Mouse (Mus musculus) adrenal gland, postnatal 14 days (tissue): ENCODE data around the gene Gm43064. TPM values are rescaled to one million over a fixed set of nuclear protein-coding genes. Genes with fewer than 3 reads are reported as not detected.

Source experiments
- DNase-seq: peaks from one replicate; pipeline ENCODE4 v3.0.0; 2021; ENCODE audit warnings: mixed read lengths
- total RNA-seq: library from RNA; stranded (reverse); gene quantifications from 2 replicates; pipeline ENCODE4 v1.2.3, GENCODE M21; 2021

The Gm43064 gene
- total RNA-seq, 1 experiment from 2014 or later = not detected

DNA sequence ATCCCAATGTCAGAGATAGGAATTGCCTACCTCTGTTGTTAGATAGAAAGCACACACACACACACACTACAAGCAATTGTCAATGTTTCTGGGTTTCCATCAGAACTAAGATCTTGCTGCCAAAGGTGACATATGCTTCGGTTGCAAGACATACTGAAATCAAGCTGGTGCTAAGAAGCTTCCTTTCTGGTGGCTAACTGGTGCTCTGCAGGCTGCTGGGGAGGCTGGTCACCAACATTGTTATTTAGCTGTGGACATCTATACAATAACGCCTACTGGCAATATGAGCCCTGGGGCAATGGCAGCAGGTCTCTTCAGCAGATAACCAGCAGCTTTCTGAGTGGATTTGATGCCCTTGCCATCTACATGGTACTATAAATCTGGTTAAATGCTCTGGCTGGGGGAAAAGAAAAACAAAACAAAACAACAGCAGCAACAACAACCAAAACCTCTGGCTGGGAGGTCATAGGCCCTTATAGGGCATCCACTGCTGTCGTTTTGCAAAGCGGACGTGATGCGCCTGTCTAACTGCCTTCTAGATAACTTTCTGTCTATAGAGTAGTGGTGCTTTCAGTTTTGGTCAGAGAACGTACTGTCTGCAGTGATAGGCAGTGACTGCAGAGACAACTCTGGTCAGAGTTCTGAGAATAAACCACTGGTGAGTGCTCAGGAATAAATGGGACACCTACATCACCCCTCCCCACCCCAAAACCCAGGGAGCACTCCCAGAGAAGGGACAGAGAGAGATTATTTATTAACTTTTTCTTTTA is 47.8 kb downstream of the Gm43064 start:
- no peak for DNase-seq

- no peak for DNase-seq
Measured at GRCm38 (mm10) chr3:103857977-103858563, 48.7 kb downstream of the Gm43064 start.

DNA sequence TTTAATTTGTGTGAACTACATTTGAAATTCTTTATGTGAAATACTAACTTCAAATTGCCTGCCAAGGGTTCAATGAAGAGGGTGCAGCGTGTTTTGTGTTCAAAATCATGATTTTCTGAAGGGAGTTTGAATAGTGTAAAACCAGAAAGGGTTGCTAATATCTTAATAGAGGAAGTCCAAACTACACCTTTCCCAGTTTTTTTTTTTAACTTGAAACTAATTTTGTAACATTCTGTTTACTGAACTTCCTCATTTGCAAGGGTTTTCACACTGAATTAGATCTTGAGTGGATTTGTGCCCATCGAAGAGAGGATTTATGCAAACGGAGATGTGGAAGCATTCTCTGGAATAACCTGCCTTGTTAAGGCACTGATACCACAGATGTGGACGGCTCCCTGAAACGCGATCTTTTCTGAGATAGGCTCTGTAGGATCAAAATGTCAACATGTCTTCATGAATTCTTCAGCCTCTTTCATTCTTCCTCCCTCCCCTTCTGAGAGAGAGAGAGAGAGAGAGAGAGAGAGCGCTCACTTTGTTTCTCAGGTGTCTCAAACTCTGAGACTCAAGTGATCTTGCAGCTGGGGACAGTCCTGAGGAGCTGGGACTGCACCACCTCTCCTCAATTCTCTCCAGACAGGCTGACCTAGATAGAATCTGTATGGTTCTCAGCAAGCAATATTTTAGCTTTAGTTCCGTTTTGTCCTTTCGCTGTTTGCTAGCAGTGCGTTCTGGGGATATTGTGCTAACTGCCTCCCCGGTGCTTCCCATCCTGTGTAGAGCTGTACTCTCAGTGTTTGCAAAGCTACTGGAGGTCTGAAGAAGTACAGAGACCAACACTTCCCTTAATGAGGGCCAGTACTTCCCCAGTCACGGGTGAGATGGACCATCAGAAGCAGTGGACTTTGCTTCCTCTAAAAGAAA is 49.8 kb downstream of the Gm43064 start, which contains the start of gene Ptpn22:
TSS of gene Ptpn22 (plus strand) at position 915 of the 921 bp plus-strand sequence.
- no peak for DNase-seq

DNA sequence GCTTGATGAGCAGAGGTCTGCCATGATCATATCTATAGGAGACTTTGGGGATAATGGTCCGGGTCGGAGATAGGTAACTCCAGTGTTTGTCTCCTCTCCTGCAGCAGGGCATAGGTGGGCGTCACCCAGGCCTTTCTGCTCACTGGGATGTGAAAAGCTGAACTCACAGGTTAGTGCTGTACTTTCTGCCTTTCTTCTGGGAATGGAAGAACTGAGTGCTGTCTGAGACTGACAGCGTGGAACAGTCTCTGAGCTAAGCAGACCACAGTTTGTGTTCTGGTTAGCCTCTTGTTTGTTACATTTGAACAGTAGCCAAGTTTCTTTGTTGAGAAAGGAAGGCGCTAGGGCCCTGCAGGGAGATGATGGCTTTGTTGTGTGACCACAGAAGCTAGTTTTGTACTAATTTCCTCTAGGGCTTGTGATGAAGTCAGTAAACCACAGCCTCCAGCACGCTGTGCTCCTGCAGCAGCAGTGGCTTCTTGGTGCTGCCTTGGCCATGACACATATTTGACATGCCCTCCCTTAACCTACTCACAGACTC is 50.5 kb downstream of the Gm43064 start:
- DNase-seq = peak; percentile 14

DNA sequence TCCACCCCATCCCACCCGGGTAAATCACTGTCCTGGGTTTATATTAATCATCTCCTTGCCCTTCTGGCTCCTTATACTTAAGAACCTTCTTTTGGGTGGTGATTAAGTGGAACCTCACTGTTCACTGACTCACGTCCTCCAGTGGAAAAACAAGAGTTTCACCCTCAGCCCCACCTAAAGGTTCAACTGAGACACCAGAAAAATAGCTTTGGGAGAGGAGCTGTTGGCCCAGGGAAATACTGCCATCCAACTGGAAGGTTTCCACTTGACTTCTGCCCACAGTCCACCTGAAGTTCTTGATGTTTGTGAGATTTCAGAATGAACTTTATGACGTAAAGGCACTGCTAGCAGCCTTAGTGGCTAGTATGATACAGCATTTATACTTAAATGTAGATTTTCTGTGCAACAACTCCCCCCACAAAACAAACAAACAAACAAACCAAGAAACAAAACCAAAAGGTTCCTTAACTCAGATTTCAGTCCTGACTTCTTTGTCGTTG is 53.4 kb downstream of the Gm43064 start:
- no peak for DNase-seq

- DNase-seq = no peak
Measured at GRCm38 (mm10) chr3:103864200-103864599, 54.8 kb downstream of the Gm43064 start.

- no peak for DNase-seq
Measured at GRCm38 (mm10) chr3:103867424-103867971, 58.1 kb downstream of the Gm43064 start.

DNA sequence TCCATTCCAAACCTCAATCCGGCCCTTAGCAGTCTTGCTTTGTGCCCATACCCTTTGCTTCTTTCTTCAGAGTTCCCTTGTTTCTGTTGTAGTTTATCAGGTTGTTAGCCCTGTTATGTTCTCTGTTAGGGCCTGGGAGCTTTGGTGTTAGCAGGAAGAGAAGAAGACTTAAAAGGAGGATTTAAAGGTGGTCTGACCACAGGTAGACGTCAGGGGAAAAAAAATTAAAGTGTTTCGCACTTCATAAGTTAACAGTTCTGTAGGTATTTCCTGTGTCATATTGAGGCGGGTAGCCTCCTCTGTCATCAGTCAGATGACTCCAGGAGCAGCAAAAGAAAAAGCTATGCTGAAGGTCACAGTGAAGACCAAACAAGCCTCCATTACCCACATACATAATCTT is 58.6 kb downstream of the Gm43064 start:
- DNase-seq = no peak

- DNase-seq = no peak
Measured at GRCm38 (mm10) chr3:103872663-103873098, 63.3 kb downstream of the Gm43064 start.

- no peak for DNase-seq
Measured at GRCm38 (mm10) chr3:103874329-103874728, 65.0 kb downstream of the Gm43064 start.

GRCm38 (mm10) chr3:103885946-103886345 is 76.6 kb downstream of the Gm43064 start:
- DNase-seq = no peak

- peak; percentile 43 for DNase-seq
Measured at GRCm38 (mm10) chr3:103887581-103887980, 78.2 kb downstream of the Gm43064 start.

Other genes with a start within 250 kb of the Gm43064 start
- 0.08 TPM in 1 of 2 replicates, not detected in the other for gene Syt6, start 234.3 kb upstream of the Gm43064 start, total RNA-seq
- gene Atg4a-ps, start 163.5 kb upstream of the Gm43064 start, total RNA-seq = 0.19 TPM in 1 of 2 replicates, not detected in the other
- 12.0 and 12.7 TPM in 2 replicates for gene Olfml3, start 71.6 kb upstream of the Gm43064 start, total RNA-seq
- not detected in 2 replicates for gene Gm10964, start 70.2 kb upstream of the Gm43064 start, total RNA-seq
- gene Hipk1, start 18.0 kb upstream of the Gm43064 start, total RNA-seq = 149 and 198 TPM in 2 replicates
- gene Dclre1b, start 129 bp upstream of the Gm43064 start, total RNA-seq = 16.6 and 21.9 TPM in 2 replicates
- gene Ap4b1, start 53 bp upstream of the Gm43064 start, total RNA-seq = 17.2 and 29.1 TPM in 2 replicates
- 0.52 and 0.56 TPM in 2 replicates for gene Bcl2l15, start 23.0 kb downstream of the Gm43064 start, total RNA-seq
- gene Ptpn22, start 50.2 kb downstream of the Gm43064 start, total RNA-seq = 1.4 and 7.8 TPM in 2 replicates
- gene Rsbn1, start 104.5 kb downstream of the Gm43064 start, total RNA-seq = 16.2 and 18.0 TPM in 2 replicates
- gene Phtf1, start 158.5 kb downstream of the Gm43064 start, total RNA-seq = 18.7 and 20.3 TPM in 2 replicates